Mouse (Mus musculus) adrenal gland, adult (tissue): ENCODE data around the gene Ms4a6d.

Source experiments
- DNase-seq, 2 experiments: peaks; one replicate each; pipeline ENCODE4 v3.0.0; 2022 to 2023; ENCODE audit warnings: low spot score in 1 of 2; ENCODE audit not compliant: inconsistent age in 2 of 2

The Ms4a6d gene

DNA sequence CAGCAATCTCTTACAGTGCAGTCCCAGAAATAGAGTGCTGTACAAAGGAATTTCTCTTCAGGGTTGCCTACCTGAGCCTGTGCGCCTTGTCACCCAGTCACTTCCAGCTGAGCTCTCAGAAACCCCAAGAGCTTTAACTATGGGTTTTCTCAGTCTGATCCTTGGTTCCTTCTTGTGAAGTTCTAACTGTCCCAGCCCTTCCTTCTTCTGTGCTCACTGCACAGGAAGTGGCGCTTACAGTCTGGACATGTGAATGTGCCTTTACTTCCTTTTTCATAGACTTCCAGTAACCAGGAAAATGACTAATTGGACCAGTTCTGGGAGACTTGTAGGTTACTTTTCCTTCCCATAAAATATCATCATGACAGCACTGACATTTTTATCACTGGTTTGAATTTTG, at the start of gene Ms4a6d:
Gene Ms4a6d, minus strand, starts transcription at position 247 of the 400 bp plus-strand sequence.
- no peak for DNase-seq

- DNase-seq, result no peak
Measured at GRCm38 (mm10) chr19:11649564-11649963, 44.9 kb upstream of the Ms4a6d start.

DNA sequence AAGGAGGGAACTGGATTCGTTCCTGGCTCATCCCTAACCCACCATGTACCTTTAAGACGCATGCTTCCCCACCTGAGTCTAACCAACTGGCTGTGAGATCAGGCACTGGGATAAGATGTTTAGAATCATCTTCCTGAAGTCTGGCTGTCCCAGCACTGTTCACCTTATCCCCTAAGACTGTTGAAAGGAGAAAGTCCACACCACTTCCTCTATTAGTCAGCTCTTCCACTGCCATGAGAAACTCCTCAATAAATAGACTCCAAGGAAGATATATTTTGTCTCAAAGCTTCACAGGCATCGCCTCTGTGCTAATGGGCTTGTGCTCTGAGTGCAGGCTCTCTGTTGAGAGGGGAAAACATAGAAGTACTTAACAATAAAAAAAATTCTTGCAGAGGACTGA, 41.5 kb upstream of the Ms4a6d start:
- DNase-seq, result no peak

- no peak for DNase-seq
Measured at GRCm38 (mm10) chr19:11640732-11641131, 36.1 kb upstream of the Ms4a6d start, which contains the start of gene Ms4a3. Ms4a3 (minus strand) TSS chr19:11640851.

GRCm38 (mm10) chr19:11639038-11639437, 34.4 kb upstream of the Ms4a6d start:
- no peak for DNase-seq

DNA sequence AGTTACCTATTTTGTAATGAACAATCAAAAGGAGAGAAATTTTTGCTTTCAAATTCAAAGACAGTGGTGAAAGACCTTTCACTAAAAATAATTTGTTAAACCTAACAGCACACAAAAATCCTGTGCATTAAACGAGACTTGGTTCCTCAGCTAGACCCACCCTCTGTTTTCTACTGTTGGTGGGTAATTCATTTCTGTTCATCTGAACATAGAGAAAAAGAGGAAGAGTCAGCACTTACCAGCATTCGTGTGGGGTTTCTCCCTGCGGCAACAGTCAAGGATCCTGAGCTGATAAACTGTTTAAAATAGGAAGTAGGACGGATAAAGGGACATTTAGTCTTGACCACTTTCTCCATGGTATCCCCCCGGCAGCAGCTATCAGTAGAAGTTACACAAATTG, 30.9 kb upstream of the Ms4a6d start:
- DNase-seq, result no peak

- no peak for DNase-seq
Measured at GRCm38 (mm10) chr19:11634330-11634729, 29.7 kb upstream of the Ms4a6d start.

DNA sequence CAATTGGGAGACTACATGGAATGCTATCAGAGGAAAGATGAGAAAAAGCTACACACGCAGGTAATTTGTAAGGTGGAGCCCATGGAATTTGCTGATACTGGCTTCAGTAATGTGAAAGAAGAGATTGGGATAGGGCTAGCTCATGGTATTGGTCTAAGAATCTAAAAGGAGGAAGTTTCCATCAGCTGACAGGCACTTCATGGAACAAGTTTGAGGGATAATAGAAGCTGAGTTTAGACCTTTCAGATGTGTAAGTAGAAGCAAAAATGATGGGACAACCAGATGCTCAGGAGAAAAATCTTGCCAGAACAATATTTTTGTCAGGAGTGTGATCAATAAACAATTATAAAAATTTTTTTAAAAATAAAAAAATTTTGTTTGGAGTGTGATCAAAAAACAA, 29.1 kb upstream of the Ms4a6d start:
- DNase-seq, result no peak

DNA sequence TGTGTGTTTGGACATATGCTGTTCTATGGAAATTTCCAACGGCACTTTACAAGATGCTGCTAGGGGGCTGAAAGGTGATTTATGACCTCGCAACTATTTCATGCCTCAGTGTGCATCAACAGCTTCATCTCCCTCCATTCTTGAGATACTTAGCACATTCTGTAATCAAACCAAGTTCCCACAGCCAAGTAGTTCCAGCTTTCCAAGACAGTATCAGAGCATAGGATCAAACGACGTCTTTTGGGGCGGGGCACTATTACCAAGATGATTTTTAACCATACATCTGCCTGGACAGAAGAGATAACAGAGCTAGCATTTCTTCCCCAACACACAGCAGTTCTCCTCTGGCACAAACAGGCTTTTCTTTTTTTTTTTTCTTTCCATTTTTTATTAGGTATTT, 20.6 kb upstream of the Ms4a6d start:
- no peak for DNase-seq

- no peak for DNase-seq
Measured at GRCm38 (mm10) chr19:11624800-11625199, 20.2 kb upstream of the Ms4a6d start.

- DNase-seq, result no peak
Measured at GRCm38 (mm10) chr19:11623551-11623950, 18.9 kb upstream of the Ms4a6d start, which contains the start of gene Ms4a2. Ms4a2 (minus strand) TSS chr19:11623719.

DNA sequence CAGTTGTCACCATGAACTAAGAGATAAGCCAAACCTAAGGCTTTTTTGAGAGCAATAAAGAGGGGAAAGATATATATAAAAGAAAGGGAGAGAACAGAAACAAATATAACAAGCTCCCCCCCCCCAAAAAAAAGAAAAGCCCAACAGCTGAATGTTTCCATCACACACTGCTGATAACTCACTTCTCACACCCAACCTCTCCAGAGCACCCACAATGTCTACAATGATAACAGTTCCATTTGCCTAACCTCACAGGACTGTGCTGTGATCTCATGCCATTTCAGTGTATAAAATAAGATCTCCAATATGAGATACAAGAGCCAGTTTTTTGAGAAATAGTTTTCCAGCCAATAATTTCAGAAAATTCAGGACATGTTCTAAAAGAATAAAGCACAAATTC, 13.3 kb upstream of the Ms4a6d start:
- DNase-seq, result no peak

DNA sequence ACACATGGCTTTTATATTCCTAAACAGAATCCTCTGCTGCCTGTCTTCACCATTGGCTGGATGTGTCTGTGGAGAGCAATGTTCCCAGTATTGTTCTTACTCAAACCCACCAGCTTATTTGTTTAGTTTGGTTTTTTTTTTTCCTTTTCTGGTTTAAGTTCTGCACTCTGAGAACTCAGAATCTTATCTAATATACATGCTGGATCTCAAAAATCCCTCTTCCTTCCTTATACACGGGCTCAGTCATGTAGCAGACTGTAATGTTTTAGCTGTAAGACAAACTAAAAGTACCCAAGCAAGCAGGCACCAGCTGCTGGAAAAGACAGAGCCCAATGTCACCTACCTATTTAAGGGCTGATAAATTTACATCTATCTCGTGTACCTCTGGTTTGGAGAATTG, 10.2 kb upstream of the Ms4a6d start:
- DNase-seq, result no peak

DNA sequence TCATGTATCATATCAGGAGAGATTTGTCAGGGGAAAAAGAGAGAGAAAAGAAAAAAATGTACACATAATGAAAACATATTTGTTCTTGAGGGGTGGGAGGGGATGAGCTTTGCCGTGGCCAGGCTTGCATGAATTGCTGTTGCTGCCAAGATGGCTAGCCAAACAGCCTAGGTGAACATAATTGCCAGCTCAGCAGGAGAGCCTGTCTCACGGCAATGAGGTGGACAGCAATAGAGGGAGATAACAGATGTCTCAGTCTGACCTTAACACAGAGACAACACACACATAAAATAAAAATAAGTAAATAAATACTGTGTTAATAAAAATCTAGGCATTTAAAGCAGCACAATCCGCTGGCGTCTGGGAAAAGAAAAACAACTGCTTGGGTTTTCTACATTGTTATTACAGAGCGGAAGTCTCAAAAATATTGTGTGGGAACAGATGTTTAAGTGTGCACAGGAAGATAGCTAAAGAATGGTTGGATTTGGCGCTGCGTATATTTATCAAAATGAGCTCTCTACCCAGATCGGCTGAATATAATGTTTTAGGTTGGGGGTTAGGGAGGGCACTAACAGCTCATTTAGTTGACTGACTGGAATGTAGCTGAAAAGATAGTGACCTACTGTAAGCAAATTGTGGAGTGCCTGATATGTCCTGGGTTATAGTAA, 9.3 kb upstream of the Ms4a6d start:
- no peak for DNase-seq

DNA sequence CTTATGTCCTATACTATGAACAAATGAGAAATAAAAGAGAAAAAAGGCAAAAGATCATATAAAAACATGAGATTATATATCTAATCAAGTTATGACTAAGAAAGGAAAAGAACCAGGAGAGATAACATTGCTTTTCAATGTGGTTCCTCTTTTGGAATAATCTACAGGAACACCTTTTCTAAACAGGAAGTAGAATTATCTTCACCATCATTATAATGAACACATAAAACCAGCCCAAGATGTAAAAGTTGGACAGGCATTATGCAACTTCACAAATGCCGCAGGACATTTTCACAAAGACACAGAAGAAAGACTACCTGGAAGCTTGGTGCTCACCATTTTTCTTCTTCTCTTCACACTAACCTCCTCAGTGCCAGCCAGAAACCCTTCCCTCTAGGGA, 8.4 kb upstream of the Ms4a6d start:
- DNase-seq, result no peak

DNA sequence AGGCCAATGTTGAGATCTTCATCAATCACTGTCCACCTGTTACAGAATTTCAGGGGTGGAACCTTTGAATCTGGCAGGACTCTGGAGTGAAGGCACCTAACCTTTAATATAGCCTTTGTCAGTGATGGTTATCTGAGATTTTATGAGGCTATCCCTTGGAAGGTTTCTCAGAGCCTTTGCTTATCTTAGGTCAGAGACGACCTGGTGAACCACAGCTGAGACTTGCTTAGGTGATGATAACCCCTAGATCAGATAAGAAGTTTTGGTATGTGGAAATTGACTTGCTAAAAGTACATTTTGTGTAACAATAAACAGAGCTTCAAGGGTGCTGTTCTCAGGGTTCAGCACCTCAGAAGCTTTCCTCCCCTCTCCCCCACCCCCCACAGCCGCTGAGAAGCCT, 7.6 kb upstream of the Ms4a6d start:
- no peak for DNase-seq

DNA sequence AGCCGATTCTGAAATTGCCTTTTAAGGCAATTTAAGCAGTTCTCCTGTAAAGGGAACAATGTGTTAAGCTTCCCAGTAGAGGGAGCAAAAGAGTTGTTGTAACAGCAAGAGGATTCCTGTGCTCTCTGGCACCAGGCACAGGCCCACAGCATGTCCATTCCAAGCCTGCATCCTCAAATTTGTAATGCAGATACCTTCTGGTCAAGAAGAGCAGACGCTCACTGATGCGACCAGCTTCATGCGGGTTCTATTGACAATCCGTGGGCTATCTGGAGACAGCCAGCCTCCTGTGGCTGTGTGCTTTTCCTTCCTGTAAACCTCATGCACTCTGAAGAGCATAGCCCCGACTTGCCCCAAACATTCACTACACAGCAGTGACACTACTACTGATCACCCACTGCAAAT, 6.9 kb upstream of the Ms4a6d start:
- peak in 1 of 2 experiments; percentile 74 for DNase-seq

DNA sequence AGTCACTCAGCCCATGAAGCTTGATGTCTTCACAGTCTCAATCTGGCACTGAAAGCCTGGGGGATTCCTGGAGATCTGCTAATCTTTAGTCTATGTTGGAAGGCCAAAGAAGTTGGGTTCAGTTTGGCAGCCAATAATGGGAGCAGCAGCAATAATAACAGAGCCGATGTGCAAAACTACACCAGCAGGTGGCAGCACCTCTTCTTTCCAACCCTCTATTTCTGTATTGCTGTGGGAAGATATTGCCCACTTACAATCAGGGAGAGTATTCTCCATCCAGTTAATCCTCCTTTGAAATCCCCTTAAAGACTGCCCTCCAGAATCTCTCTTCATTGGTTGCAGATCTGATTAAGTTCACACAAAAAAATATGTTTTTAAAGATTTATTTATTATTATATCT, 3.5 kb upstream of the Ms4a6d start:
- peak in 1 of 2 experiments; percentile 75 for DNase-seq

- peak; percentile 22 to 57 for DNase-seq
Measured at GRCm38 (mm10) chr19:11602026-11602425, 2.6 kb downstream of the Ms4a6d start.

DNA sequence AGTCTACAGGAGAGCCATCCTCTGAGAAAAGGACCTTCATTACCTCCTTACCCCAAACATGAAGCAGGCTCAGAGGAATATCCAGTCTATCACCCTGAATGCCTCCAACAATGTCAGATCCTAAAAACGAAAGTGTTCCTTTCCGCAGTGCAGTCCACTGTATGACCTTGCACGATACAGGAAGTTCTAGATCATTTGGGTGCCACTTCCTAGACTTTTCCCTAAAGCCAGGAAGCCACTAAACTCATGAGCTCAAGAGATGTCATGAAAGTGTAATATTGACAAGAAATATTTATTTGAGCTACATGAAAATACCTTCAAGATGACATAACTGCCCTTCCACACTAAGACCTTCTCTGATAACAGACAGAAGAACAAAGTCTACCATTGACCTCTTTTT, 3.3 kb downstream of the Ms4a6d start:
- DNase-seq, result no peak

GRCm38 (mm10) chr19:11589891-11590449, 14.7 kb downstream of the Ms4a6d start:
- no peak for DNase-seq

- no peak for DNase-seq
Measured at GRCm38 (mm10) chr19:11589205-11589604, 15.4 kb downstream of the Ms4a6d start.

- DNase-seq, result no peak
Measured at GRCm38 (mm10) chr19:11574965-11575364, 29.7 kb downstream of the Ms4a6d start.
